Mouse (Mus musculus): ENCODE data around the gene Gm16867.
"Not testable (repeated sequence)": the region's sequence is repeated elsewhere in the genome, so short reads cannot be mapped to it uniquely, and the experiment has no call there.

GRCm38 (mm10) chr14:69544033-69544432 is 40.9 kb upstream of the Gm16867 start:
- TF ChIP-seq CTCF (IDR thresholded peaks at IDR 0.05; ENCODE audit: low read depth); EP300 (optimal IDR thresholded peaks at IDR 0.05): not testable (repeated sequence)
